Mouse (Mus musculus): ENCODE results near the gene Galp.

DNA sequence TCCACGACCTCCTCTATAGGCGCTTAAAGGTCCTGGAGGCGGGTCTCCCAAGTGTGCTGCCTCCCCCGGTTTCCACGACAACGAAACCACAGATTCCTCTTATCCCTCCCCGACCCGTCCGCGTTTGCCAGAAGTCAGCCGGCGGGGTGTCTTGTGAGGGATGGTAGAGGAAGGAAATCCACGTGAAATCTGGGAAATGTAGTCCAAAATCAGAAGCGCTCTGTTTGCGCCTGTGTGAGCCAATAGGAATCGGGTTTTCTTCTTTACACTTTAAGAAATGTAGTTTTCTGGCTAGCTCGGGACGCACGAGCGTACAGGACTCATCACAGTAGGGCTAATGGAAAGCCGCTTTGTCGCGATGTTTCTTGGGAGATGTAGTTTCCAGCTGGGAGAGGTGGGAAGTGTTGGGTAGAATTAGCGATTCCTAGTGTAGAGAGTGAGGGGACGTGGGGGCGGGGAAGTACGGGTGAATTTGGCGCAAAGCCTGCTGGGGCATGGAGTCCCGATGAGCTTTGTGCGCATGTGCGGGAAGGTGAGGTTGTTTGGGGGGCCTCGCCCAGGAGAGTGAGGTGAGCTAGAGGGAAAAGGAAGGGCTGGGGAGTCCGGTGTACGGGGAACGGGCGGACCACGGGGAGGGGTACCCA lies 24.8 kb upstream of the Galp start, which contains the start of gene Zfp444:
- no peak for TF ChIP-seq CTCF (IDR thresholded peaks at IDR 0.05; ENCODE audit: low read depth, low read length)
- peak; percentile 60 for TF ChIP-seq POLR2A (IDR thresholded peaks at IDR 0.05; ENCODE audit: extremely low read depth, insufficient read depth, low read length)
